Mouse (Mus musculus) heart, adult 2 months (tissue): ENCODE measurements around the gene Xylt1.

ENCODE experiments used
- CTCF ChIP-seq: fragments of 200-600 bp; IDR thresholded peaks from 2 replicates; pipeline ENCODE4 v1.8.1; 2022; ENCODE audit warnings: antibody characterized with exemption, mild to moderate bottlenecking, moderate library complexity
- POLR2A ChIP-seq: fragments of 200-500 bp; IDR thresholded peaks from 2 replicates; pipeline ENCODE4 v1.6.1; 2011; ENCODE audit warnings: mild to moderate bottlenecking, low read depth, low read length, control low read depth; ENCODE audit not compliant: insufficient read depth

GRCm38 (mm10) chr7:117533164-117533563 is 152.4 kb downstream of the Xylt1 start:
- TF ChIP-seq POLR2A (no peak), CTCF (no peak)
